Mouse (Mus musculus): Measurements from ENCODE around the gene Brms1.

DNA sequence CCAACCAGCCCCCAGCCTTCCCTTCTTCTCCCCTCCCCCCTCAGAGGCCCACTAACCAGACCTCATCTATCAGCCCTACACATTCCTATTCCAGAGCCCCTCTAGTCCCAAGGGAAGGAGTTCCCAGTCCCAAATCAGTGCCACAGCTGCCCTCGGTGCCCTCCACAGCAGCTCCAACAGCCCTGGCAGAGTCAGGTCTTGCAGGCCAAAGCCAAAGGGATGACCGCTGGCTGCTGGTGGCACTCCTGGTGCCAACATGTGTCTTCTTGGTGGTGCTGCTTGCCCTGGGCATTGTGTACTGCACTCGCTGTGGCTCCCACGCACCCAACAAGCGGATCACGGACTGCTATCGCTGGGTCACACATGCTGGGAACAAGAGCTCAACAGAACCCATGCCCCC is 28.8 kb downstream of the Brms1 start:
- TF ChIP-seq CTCF (IDR thresholded peaks at IDR 0.05; ENCODE audit: low read depth) (no peak), EP300 (IDR thresholded peaks at IDR 0.05; ENCODE audit: low read depth) (no peak)
